Mouse (Mus musculus) ES-Bruce4 (cell line): ENCODE data around the gene Ptpdc1. TPM values are rescaled to one million over a fixed set of nuclear protein-coding genes. Genes with fewer than 3 reads are reported as not detected.

Experiments used
- H3K27ac ChIP-seq: 2 replicates; pipeline ENCODE4 v1.5.1; 2012; ENCODE audit warnings: low read length, inconsistent platforms; ENCODE audit not compliant: insufficient read depth
- H3K27me3 ChIP-seq: 2 replicates; pipeline ENCODE4 v1.6.1; 2012; ENCODE audit warnings: mild to moderate bottlenecking, low read length, inconsistent platforms; ENCODE audit not compliant: control insufficient read depth, poor library complexity, insufficient read depth, severe bottlenecking
- H3K36me3 ChIP-seq: 2 replicates; pipeline ENCODE4 v1.6.1; 2012; ENCODE audit warnings: inconsistent platforms, mild to moderate bottlenecking, low read length, moderate library complexity; ENCODE audit not compliant: control insufficient read depth, poor library complexity, insufficient read depth, severe bottlenecking
- H3K4me1 ChIP-seq: one replicate; pipeline ENCODE4 v1.8.1; 2011; ENCODE audit warnings: low read length; ENCODE audit not compliant: control insufficient read depth, insufficient read depth
- H3K4me3 ChIP-seq: 2 replicates; pipeline ENCODE4 v1.5.1; 2011; ENCODE audit warnings: low read depth, mild to moderate bottlenecking, low read length
- H3K9ac ChIP-seq: 2 replicates; pipeline ENCODE4 v1.6.1; 2012; ENCODE audit warnings: low read depth, mild to moderate bottlenecking, inconsistent platforms; ENCODE audit not compliant: poor library complexity, severe bottlenecking
- H3K9me3 ChIP-seq: replicated peaks from 2 replicates; pipeline ENCODE4 v1.6.1; 2012; ENCODE audit warnings: mild to moderate bottlenecking, low read length, inconsistent platforms; ENCODE audit not compliant: control insufficient read depth, poor library complexity, insufficient read depth, severe bottlenecking
- CTCF ChIP-seq: IDR thresholded peaks from one replicate; pipeline ENCODE4 v1.8.1; 2011; ENCODE audit warnings: low read depth, low read length
- EP300 ChIP-seq: IDR thresholded peaks from 2 replicates; pipeline ENCODE4 v1.6.1; 2011; ENCODE audit warnings: low read depth, low read length; ENCODE audit not compliant: insufficient read depth
- POLR2A ChIP-seq: IDR thresholded peaks from one replicate; pipeline ENCODE4 v1.8.1; 2011; ENCODE audit warnings: low read length; ENCODE audit not compliant: insufficient read depth
- polyA plus RNA-seq: library from polyadenylated mRNA; stranded (reverse); fragments of >200 nt; gene quantifications from 2 replicates; pipeline ENCODE4 v1.2.4, GENCODE M21; 2011; ENCODE audit warnings: low read depth; ENCODE audit not compliant: missing spikeins, insufficient read depth, insufficient read length

Gene Ptpdc1
- polyA plus RNA-seq, 1 experiment, result 6.2 TPM

DNA sequence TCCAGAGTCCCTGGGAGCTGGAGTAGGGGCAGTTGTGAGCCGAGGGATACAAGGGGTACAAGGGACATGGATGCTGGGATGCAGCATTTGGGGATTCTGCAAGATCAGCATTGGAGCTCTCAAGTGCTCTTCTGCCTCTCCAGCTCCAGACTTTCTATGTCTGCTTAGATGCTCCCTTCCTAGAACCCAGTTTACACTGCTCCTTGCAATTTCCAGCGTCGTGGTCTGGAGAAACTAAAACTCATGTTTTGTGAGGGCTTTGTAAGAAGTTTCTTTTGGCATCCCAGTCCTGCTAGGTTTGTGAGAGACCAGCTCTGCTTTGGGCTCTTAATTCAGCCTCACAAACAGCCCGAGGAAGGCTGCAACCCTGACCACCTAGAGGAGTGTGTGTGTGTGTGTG is 42.0 kb upstream of the Ptpdc1 start:
- peaks cover 52% of the 10 kb centered on the region for H3K27me3 ChIP-seq
- no peak overlapping the region for H3K27ac ChIP-seq
- H3K36me3 ChIP-seq, result no peaks in the 10 kb centered on the region
- no peak overlapping the region for H3K4me3 ChIP-seq
- TF ChIP-seq EP300, result no peak
- no peak for TF ChIP-seq CTCF
- no peak for TF ChIP-seq POLR2A
- H3K9ac ChIP-seq, result no peak overlapping the region
- H3K4me1 ChIP-seq, result no peaks in the 10 kb centered on the region
- H3K9me3 ChIP-seq, result no peaks in the 10 kb centered on the region

DNA sequence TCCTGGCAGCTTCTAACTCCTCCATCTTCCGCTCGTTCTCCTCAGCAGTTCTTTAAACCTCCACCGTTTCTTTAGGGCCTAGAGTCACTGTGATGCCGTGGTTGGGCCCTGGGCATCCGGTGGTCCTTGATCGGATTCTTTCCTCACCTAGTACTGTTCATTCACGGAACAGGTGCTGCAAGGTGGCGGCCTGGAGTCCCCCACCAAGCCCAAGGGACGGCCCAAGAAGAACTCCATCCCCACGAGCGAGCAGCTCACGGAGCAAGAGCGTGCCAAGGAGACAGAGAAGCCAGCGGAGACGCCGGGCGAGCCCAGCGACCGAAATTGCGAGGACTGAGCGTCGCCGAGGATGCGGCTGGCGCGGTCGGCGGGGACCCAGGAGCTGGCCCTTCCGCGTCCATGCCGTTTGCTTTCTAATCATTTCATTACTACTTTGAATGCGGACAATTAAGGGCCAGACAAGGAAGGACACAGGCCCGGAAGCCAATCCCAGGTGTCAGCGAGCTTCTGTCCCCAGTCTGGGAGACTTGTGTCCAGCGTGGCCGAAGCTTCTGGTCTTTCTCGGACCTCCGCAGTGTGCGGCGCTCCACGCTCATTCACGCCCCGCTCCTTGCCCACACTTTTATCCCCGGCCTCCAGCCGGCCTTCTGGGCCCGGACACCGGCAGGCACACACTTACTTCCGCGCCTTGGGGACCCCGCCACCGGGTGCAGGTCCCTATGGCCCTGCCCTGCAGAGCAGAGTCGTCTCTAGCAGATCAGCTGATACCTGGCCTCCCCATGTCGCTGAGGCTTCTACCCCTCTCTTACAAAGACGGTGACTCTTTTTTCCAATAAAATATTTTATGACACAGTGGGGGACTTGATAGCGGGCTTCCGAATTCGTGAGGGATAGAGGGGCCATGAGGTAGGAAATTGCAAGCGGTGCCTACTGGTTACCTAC is 40.5 kb upstream of the Ptpdc1 start:
- H3K27me3 ChIP-seq, result peaks cover 51% of the 10 kb centered on the region
- H3K4me3 ChIP-seq, result peak overlapping the region; percentile 24; the same call in 1 of the 2 replicates
- no peaks in the 10 kb centered on the region for H3K36me3 ChIP-seq
- H3K9me3 ChIP-seq, result no peaks in the 10 kb centered on the region
- TF ChIP-seq EP300 (no peak), POLR2A (no peak), CTCF (no peak)
- no peaks in the 10 kb centered on the region for H3K4me1 ChIP-seq
- no peak overlapping the region for H3K27ac ChIP-seq
- no peak overlapping the region for H3K9ac ChIP-seq

DNA sequence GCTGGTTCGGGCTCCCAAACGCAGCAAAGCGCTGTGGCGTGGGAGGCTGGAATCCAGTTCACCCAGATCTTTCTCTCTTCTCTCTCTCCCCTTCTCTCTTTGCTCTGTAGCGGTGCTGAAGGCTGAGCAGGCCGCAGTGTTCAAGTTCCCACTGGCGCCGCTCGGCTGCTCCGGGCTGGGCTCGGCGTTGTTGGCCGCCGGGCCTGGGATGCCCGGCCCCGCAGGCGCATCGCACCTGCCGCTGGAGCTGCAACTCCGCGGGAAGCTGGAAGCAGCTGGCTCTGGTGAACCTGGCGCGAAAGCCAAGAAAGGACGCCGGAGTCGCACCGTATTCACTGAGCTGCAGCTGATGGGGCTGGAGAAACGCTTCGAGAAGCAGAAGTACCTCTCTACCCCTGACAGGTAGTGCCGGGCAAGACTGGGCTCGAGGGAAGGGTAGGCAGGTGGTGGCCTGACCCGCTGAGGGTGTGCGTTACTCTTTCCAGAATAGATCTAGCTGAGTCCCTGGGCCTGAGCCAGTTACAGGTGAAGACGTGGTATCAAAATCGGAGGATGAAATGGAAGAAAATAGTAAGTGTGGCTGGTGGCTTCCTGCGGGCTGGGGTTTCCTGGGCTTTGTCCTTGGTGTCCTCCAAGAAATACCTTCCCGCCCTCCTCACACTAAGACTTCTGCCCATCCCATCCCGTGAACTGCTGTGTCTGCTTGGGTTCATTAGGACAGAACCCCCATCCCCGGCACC is 39.6 kb upstream of the Ptpdc1 start:
- Histone ChIP-seq H3K9ac (no peak overlapping the region), H3K27ac (no peak overlapping the region), H3K27me3 (peaks cover 55% of the 10 kb centered on the region), H3K36me3 (no peaks in the 10 kb centered on the region), H3K9me3 (no peaks in the 10 kb centered on the region), H3K4me3 (no peak overlapping the region), H3K4me1 (no peaks in the 10 kb centered on the region)
- TF ChIP-seq CTCF, result no peak
- no peak for TF ChIP-seq EP300
- no peak for TF ChIP-seq POLR2A

DNA sequence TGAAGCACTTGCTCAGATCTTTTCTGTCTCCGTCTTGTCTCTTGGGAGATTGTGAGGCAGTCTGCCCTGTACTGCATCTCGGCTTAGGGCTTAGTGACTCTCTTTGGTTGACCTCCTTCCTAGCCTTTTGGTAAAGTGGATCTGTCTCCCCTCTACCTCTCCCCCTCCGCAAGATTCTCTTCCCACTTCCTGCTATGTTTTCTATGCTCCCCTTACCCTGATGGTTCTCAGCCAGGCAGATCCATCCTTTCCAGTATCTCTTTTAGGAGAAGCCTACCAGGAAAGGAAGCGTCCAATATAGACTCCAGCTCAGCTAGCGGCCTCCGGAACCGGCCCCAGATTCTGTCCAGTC is 38.5 kb upstream of the Ptpdc1 start:
- Histone ChIP-seq H3K27ac (no peak overlapping the region), H3K27me3 (peaks cover 55% of the 10 kb centered on the region), H3K4me3 (no peak overlapping the region), H3K9me3 (no peaks in the 10 kb centered on the region), H3K36me3 (no peaks in the 10 kb centered on the region), H3K4me1 (no peaks in the 10 kb centered on the region), H3K9ac (no peak overlapping the region)
- no peak for TF ChIP-seq POLR2A
- TF ChIP-seq EP300, result no peak
- TF ChIP-seq CTCF, result no peak

DNA sequence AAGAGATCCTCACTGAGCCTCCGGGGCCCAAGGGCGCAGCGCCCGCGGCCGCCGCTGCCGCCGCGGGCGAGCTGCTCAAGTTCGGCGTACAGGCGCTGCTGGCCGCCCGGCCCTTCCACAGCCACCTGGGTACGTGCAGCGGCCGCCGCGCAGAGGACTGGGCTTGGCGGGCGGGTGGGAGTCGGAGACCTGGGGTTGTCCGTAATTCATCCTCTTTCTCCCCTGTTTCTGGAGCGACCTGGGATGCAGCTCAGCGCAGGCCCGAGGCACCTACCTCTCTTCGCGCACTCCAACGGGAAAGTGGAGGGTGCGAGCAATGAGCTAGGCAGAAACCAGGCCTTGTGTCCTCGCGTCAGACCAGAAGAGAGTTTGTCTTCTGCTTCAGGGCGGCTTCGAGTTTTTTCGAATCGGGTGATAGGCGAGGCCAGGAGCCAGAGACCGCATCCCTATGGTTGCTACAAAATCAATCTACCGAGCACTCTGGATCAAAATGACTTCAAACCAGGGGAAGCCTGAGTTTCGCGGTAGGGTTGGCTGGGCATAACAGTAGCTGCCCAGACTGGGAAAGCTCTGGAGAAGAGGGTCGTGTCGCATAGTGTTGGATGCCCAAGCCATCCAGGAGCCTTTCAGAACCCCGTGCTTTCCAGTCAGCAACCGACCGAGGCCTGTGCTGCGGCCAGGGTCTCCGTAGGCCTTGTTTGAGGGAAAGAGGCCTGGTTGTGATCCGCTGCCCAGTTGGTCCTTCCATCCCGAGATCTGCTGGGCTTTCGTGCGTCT is 37.9 kb upstream of the Ptpdc1 start:
- TF ChIP-seq POLR2A, result no peak
- TF ChIP-seq EP300, result no peak
- no peak for TF ChIP-seq CTCF
- Histone ChIP-seq H3K27ac (no peak overlapping the region), H3K36me3 (no peaks in the 10 kb centered on the region), H3K4me3 (peak overlapping the region; percentile 60), H3K4me1 (no peaks in the 10 kb centered on the region), H3K9ac (peak overlapping the region; percentile 44; the same call in 1 of the 2 replicates), H3K9me3 (no peaks in the 10 kb centered on the region), H3K27me3 (peaks cover 54% of the 10 kb centered on the region)
